Mouse (Mus musculus) heart, adult 11 months (tissue): ENCODE data around the gene Sh3tc1.

Experiments
- DNase-seq: peaks from one replicate; pipeline ENCODE4 v3.0.0; 2022

Sh3tc1 gene

DNA sequence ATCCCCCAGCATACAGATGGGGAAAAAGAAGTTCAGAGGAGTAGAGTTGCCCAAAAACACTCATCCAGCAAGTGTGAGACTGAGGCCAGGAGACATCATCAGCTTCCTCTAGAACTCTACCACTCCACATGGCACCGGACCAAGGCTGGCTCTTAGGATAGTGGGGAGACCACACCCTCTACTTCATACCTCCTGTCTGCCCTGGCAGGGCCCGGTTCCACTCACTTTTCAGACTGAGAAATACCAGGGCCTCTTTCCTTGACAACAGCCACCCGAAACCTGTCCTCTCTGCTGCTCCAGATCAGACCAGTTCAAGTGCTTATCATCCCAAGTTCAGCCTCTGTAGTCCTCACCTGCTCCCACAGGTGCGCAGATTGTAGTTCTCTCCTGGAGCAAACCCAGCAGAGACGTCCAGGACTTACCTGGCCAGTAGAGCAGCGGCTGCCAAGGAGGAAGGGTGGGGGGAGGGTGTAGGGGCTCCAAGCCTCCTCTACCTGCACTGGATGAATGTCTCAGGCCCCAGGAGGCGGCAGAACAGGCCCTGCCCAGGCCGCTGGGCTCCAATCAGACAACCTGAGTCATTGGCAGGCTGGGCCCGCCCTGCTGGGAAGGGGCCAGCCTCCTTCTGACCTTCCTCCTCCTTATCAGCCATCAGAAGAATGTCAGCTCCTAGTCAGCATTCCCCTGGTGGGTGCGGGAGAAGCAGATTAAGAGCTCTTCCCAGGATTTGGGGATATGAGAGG is at the start of gene Sh3tc1:
Sh3tc1 (minus strand) TSS at position 452 of the 743 bp plus-strand sequence.
- peak; percentile 95 for DNase-seq

DNA sequence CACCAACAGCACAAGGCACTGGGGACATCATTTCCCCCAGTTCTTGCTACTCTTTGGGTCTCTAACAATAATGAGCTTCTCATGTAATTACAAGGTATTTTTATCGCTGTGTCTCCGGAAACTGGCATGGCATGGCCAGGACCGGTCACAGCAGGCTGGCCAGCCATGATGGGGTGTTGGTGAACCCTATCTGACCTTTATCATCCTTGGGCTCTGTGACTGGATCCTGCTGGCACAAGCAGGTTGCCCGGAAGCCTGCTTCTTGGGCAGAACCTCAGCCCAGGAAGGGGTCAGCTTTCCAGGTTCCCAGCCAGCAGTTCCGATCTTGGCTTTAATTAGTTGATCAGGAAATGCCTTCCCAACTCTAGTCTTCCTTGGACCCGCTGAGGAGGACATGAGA is 48.9 kb upstream of the Sh3tc1 start:
- no peak for DNase-seq

DNA sequence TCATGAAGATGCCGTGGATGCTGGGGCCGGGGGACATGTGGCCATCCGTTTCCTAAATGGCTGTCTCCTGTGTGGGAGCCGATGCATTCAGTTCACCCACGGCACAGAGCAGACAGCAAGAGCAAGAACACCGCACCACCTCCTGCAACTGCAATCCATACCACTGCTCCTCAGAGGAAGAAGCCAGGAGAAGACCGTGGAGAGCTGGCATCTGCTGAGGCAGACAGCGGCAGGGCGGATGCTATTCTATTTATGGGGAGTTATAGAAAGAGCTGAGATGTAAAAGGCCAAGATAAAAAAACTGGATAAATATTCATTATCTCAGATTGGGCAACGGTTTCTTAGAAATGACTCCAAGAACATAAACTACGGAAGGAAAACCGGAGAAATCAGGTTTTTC is 48.1 kb upstream of the Sh3tc1 start:
- no peak for DNase-seq

DNA sequence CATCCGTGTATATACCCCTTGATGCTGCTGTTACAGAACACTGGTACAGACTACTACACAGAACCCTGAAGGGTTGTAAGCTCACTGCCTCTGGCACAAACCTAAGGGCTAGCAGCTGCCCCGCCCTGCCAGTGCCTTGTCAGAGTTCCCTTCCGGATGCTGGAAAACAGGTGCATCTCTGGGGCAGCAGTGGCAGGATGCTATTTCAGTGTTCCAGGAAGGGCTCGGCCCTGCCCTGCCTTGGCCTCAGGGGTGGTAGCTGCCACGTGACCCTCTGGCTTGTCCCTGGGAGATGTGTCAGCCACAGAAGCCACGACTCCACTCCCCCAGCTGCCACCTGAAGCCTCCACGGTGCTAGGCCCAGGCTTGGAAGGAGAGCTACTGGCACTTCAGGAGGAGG is 46.1 kb upstream of the Sh3tc1 start:
- peak; percentile 94 for DNase-seq

DNA sequence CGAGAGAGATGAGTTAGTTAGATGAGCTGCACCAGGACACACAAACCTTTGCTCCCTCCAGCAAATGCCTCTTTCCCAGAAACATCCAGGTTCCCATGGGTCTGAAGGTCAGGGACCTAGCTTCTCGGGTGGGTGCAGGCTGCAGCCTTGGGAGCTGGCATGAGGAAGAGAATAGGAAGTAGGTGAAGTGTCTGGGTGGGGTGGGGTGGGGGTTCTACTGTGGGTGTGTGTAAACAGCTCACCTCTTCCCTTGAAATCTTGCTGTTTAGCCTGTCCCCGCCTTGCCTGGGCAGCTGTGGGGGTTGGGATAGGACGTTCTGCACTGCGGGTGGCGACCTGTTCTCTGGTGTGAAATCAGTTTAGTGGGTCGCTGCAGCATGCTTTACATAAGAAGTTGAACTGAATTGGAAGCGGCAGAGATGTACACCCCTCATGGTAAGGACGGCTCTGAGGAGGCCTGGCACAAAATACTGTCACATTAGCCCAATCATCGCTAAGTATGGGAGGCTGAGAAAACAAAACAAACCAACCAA is 42.9 kb upstream of the Sh3tc1 start:
- no peak for DNase-seq

DNA sequence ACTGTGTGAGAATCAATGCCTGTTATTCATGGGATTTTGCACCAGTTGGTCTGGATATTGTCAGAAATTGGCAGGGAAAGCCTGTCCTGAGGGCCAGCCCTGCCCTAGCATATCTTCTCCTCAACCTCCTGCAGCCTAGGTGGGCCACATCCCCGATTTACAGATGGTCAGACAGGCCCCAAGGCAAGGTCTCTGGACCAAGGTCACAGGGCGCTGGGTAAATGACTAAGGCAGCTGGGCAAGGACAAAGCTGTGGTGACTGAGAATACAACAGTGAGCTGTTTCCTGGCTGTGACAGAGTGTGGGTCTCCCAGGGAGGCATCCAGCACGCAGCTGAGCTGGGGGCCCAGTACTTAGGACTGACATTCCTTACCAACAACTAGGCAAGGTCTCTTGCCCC is 41.3 kb upstream of the Sh3tc1 start:
- DNase-seq: no peak

DNA sequence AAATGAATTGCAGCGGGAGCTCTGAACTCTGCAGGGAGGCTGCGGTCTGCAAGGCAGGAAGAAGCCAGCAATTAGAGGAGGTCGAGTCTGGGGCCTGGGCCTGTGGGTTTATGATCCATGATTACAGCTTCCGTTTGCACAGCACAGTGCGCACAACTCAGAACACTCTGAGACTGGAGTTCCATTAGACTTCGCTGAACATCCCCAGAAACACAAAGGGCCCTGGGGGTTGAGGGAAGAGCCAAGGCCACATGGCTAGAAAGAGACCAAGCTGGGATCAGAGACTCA is 34.3 kb upstream of the Sh3tc1 start:
- no peak for DNase-seq

DNA sequence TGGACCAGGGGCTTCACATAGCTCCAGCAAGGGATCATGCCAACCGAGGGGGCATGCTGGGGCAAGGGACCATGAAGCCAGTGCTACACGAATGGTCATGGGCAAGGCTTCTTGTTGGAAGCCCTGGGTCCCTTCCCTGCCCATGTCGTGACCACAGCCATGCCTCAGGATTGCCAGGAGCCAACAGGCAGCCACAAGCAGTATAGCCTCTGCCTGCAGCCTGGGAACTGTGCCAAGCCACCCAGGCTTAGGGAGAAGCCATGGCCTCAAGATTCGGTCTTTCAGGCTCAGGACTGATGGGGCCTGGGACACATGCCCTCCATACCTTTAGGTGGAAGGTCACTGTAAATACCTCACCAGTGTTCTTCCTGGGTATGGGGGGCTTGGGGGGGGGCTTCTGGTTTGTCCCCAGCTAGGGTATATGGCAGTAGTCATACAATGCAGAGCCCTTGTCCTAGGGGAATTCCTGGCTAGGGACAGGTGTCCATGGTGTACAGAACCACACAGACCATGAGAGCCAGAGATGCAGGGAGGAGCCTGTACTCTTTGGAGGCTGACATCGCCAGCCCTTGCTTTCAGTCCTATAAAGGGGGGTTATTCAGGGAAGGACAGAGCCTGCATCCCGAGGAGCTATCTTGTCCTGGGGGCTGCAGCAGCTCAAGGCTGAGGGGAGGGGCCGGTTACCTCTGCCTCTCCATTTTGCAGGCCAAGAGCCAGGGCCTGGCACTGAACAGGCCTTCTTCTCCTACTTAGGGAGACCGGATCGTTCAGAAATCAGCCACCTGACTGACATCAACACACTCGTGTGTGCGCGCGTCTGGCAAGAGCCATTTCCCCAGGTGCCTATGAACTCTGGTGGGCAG is 33.7 kb upstream of the Sh3tc1 start:
- no peak for DNase-seq

DNA sequence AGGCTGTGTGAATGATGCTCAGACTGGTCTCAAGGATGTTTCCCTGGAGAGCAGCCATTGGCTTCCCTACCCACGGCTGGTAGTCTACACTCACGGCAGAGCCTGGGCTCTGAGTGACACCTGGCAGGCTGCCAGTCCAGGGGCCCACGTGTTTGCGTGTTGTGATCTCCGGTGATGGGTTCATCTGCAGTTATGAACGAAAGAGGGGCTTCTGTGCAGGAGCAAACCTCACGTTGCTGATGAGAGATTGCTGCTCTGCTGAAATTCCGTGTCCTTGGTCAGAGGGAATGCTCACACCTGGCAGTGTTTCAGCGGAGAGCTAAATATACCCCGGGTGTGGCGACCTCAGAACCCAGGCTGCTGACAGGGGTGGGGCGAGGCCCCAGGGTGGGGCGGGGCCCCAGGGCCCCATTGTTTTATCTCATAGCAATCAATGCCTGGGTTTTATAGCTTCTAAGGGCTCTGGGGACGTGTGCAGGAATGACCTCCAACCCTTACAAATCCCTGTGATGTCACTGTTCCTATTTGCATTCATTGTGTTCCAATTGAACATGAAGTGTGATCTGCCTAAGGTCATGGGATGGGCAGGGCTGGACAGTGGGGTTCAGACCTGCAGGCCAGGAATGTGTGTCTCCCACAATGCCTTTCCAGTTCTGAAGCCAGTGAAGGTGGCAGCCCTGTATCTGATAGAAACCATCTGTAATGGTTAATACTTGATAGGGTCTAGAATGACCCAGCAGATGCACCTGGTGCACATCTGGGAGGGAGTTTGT is 31.3 kb upstream of the Sh3tc1 start:
- peak; percentile 96 for DNase-seq

DNA sequence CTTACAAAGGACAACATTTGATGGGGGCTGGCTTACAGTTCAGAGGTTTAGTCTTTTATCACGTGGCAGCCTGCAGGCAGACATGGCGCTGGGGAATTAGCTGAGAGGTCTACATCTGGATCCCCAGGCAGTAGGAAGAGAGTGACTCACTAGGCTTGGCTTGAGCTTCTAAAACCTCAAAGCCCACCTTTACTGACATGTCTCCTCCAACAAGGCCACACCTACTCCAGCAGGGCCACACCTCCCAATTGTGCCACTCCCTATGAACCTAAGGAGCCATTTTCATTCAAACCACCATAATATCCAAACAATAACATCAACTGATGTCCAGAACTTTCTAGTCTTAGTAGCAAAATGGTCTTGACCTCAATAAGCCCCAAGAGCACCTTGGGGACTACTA is 30.5 kb upstream of the Sh3tc1 start:
- no peak for DNase-seq

DNA sequence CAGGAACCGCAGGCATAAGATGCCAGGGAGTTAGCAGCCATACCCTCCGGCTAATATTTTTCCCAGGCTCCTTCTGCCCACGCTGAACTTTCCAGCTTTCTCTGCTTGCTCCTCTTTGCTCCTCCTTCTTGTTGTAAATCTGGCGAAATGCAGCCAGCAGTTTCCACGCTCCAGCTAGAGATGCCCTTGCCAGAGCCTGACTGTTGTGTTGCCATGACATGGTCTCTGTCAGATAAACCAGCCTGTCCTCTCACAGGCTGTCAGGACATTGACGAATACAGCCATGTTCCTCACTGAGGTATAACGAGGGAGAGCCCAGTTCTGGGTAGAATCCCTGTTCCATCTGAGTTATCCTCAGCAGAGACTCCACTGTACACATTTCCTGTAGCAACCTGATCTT is 29.2 kb upstream of the Sh3tc1 start:
- DNase-seq: peak; percentile 95

DNA sequence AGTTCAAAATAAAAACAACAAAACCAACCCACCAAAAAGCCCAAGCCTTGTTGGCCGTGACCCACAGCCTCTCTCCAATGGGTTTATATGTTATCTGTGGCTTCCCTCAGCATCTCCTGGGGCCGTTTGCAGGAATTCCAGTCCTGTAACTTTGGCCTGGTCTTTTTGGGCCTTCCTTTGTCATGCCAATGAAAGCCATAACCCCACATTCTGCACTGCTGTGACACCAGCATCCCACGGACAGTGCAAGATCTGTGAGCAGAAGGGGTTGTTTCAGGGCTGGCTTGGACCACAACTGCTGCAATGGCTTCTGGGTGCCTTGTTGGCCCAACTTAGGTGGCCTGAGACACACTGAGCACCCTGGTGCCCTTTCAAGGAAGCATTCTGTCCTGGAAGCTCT is 28.7 kb upstream of the Sh3tc1 start:
- DNase-seq: no peak

DNA sequence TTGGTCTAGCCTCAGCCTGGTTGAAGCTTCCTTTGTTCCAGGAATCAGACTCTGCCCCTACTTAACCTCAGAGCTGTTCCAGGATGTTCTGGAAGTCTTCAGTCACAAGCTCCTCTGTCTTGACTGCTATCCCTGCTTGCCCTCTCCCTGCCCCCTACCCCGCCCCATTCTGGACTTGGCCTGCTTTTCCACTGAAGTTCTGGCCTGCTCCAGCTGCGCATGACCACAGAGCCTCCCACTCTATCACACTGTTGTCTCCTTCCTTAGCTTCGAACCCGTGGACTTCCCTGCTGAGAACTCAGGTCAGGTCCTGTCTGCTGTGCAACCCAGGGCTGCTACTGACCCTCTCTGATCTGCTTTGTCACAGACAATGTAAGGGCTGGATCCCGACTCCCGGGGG is 26.1 kb upstream of the Sh3tc1 start:
- peak; percentile 93 for DNase-seq

DNA sequence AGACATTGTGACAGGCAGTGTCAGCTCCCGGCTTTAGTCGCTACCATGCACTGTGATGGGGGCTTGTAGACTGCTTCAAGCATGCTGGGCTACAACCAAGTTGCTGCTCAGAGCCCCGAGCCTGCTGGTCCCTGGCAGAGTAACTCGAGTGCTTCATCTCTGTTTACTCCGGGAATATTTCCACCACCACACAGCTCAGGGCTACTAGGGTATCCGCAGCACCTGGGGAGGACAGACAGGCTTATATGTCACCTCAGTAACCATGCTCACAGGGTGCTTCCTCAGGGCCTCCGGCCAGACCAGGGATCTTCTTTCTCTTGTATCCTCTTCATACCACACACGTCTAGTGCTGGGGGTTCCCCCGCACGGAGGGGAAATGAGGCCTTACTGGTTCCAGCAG is 23.1 kb upstream of the Sh3tc1 start:
- DNase-seq: peak; percentile 89

DNA sequence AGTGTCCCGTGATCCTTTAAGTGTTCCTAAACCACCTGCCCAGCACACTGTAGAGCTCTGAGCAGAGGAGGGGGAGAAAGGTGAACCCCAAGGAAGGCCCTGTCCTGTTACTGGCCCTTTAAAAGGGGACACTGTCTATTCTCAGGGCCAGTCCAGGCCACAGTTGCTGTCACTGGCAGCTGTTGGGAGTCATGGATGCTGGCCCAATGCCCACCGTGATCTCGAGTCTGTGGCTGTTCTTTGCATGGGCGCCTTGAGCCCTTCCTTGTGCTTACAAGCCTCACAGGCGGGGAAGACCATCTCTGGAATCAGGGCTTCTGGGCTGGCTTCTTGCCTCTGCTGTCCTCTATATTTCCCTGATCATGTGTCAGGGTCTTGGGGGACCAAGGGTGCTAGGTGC is 22.6 kb upstream of the Sh3tc1 start:
- peak; percentile 96 for DNase-seq

DNA sequence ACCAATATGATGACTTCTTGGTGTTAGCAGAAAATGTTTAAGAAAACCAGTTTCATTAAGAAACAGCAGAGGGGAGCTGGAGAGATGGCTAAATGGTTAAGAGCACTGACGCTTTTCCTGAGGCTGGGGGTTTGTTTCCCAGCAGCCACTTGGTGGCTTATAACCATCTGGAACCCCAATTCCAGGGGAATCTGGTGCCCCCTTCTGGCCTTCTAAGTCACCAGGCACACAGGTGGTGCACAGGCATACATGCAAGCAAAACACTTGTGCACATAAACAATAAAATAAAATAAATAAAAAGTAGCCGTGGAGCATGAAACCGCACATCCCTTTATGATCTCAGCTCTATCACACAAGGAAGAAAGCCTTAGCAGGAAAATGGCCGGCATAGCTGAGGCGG is 21.5 kb upstream of the Sh3tc1 start:
- DNase-seq: no peak

DNA sequence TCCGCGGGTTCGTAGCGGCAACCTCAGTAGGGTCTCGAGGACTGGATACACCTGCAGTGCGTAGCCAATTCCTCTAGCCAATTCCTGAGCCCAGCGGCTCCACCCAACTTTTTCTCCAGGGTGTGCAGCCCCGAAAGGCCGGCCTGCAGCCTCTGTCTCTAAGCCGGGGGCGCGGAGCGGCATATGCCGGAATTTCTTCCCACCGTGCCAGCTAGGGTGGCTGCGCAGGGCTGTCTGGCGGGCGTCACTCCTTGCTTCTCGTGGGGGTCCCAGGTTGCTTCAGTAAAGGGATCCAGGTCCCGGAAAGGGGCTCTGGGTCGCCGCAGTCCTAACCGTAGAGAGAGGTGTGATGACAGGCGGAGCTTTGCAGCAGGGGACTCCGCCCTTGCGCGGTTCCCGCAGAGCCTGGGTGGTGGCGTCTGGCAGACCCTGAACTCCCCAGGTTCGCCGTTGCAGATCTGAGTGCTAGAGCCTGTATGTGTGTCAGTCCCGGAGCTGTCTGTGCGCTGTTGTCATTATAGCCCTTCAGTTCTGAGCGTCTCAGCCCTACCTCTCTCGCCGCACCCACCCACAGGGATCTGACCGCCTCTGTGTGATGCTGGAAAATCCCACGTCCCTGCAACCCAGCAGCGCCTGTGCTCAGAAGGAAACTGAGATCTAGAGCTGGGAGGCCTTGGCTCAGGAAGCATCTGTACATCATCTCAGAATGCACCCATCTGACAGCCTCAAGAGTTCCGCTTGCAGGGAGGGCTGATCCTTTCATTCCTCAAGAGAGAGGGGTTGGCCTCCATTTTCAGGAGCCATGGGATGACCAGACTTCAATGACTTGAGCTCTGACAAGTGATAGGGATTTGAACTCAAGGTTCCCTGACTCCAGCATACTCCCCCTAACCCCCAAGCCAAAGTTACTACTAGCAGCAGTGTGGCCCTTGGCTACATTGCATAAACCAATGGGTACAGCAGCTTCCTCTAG is 18.6 kb upstream of the Sh3tc1 start:
- peak; percentile 93 for DNase-seq

DNA sequence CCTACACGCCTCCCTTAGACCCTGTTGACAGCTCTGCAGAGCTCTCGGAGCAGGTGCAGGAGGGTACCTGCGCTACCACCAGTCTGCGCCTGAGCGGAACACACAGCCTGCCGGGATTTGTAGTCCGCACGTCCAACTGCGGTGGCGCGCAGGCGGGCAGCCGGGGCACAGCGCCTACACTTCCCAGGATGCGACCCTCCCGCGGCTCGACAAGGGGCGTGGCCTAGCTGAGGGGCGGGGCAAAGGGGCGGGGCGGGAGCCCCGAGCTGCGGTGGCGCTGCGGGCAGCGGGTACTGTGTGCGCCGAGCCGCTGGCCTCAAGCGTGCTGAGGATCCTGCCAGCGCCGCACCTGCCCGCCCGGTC is 17.8 kb upstream of the Sh3tc1 start, which contains the start of gene Ablim2:
Ablim2 (plus strand) TSS at position 242 of the 363 bp plus-strand sequence.
- DNase-seq: peak; percentile 99

DNA sequence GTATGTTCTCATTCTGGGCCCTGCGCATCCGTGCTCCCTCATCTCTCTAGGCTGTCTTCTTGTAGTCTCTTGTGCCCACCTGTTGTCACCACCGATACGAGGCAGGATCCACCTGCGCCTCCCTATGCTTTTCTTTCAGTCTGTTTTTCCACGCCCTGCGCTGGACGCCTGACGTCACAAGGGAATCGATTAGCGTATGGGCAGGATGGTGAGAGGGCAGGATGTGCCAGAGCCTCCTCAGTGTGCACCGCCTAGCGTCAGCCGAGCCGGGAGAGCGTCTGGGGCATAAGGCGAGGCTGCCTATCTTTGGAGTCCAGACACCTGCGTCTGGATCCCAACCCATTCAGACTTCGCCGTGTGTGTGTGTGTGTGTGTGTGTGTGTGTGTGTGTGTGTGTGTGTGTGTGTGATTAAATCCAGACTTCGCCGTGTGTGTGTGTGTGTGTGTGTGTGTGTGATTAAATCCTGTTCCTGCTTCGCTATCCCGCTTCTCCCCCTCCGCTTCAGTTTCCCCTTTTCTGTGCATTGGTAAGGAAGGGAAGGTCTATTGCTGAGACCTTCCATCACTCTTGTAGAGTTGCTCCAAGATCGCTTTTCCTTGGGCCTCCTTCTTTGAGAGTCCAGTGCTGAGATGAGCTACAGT is 17.3 kb upstream of the Sh3tc1 start:
- peak; percentile 93 for DNase-seq

DNA sequence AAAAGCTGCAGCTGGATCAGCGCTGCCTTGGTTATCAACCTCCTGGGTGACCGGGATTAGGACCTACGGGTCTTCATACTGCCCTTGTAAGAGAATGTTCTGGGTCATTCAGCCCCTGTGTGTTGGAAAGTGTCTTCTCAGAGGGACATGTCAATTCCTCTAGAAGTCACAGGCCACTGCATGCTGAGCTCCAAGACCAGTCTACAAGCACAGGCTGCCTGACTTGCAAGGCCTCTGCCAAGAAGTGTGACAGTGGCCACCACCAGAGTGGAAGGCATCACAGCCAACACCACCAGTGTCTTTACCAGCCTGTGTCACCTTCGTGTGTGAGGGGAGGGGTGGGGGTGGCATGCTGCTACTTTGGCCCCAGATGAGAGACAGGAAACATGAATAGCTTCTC is 16.2 kb upstream of the Sh3tc1 start:
- DNase-seq: no peak

DNA sequence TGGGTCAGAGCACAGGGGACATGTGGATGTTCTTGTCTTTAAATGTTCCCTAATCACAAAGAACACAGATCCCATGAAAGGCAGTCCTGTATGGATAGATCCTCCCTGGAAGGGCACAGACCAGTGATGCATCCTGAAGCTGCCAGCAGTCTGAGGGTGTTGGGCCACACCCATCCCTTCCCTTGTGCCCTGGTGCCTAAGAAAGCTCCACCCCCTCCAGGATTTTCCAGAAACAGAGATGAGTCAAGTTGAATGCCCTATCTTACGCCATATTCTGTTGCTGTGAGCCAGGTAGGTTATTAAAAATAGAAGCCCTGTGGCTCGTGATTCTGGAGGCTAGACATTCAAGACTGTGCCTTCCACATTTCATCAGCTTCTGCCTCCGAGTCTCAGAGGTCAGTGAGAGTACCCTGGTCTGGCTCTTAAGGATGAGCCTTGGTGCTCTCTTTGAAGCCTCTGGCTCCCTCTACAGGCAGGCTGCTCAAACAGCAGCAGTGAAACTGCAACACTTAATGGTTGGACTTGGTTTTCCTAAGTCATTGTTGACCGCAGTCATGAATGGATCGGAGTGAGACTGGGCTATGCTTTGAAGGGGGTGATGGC is 15.4 kb upstream of the Sh3tc1 start:
- peak; percentile 91 for DNase-seq
